Mouse (Mus musculus): ENCODE measurements around the gene Gldn.

DNA sequence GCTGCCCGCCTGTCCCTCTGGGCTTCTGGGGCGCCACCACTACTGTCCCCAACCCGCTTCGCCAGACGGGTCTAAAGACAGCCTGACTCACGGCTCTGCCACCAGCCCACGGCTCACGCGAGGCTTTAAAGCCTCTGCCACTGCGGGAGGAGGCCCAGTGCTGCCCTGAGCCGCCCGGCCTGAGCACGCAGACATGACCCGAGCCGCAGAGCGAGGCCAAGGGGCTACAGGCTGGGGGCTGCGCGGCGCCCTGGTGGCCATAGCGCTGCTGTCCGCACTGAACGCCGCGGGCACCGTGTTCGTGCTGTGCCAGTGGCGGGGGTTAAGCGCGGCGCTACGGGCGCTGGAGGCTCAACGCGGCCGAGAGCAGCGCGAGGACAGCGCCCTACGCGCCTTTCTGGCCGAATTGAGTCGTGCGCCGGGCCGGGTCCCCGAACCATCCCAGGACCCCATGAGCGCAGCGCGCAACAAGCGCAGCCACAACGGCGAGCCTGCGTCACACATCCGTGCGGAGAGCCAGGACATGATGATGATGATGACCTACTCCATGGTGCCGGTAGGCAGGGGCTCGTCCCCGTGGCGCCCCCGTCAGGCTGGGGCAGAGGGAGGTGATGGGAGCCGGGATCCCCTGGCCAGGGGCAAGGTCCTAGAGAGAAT lies at the start of gene Gldn:
- TF ChIP-seq CTCF (IDR thresholded peaks at IDR 0.05) (no peak), EP300 (IDR thresholded peaks at IDR 0.05; ENCODE audit: insufficient read depth, low read depth, low read length) (no peak), POLR2A (IDR thresholded peaks at IDR 0.05; ENCODE audit: insufficient read depth, low read depth, low read length) (no peak)
